Mouse (Mus musculus): ENCODE measurements around the gene Ntn4. TPM values are rescaled to one million over a fixed set of nuclear protein-coding genes. Genes with fewer than 3 reads are reported as not detected.

The Ntn4 gene
- polyA plus RNA-seq, 1 experiment from 2014 or later: 0.67 TPM

- Histone ChIP-seq H3K36me3 (no peaks in the 10 kb centered on the region), H3K27me3 (no peaks in the 10 kb centered on the region), H3K9ac (no peak overlapping the region), H3K4me1 (no peaks in the 10 kb centered on the region), H3K27ac (no peak overlapping the region), H3K4me2 (no peak overlapping the region), H3K4me3 (no peak overlapping the region), H3K9me3 (no peaks in the 10 kb centered on the region)
- WGBS: 32% methylated on average over 5 of the region's 5 CpGs
- no peak for ATAC-seq (ENCODE audit: borderline replicate concordance, extremely low read depth, low FRiP score, low TSS enrichment)
Measured at GRCm38 (mm10) chr10:93776731-93777151, 136.3 kb downstream of the Ntn4 start.

- H3K4me3 ChIP-seq: no peak overlapping the region
- H3K27ac ChIP-seq: no peak overlapping the region
- WGBS: 51% methylated on average over 7 of the region's 7 CpGs
- no peaks in the 10 kb centered on the region for H3K9me3 ChIP-seq
- no peak overlapping the region for H3K4me2 ChIP-seq
- H3K9ac ChIP-seq: no peak overlapping the region
- H3K36me3 ChIP-seq: no peaks in the 10 kb centered on the region
- H3K27me3 ChIP-seq: no peaks in the 10 kb centered on the region
- no peaks in the 10 kb centered on the region for H3K4me1 ChIP-seq
- ATAC-seq (ENCODE audit: borderline replicate concordance, extremely low read depth, low FRiP score, low TSS enrichment): no peak
Measured at GRCm38 (mm10) chr10:93777372-93777771, 136.9 kb downstream of the Ntn4 start.

- H3K36me3 ChIP-seq: no peaks in the 10 kb centered on the region
- no peaks in the 10 kb centered on the region for H3K9me3 ChIP-seq
- no peak for ATAC-seq (ENCODE audit: borderline replicate concordance, extremely low read depth, low FRiP score, low TSS enrichment)
- H3K27me3 ChIP-seq: no peaks in the 10 kb centered on the region
- H3K9ac ChIP-seq: no peak overlapping the region
- H3K4me2 ChIP-seq: no peak overlapping the region
- 55% methylated on average over 15 of the region's 15 CpGs for WGBS
- no peaks in the 10 kb centered on the region for H3K4me1 ChIP-seq
- no peak overlapping the region for H3K4me3 ChIP-seq
- H3K27ac ChIP-seq: peak overlapping the region; percentile 15; the same call in 1 of the 2 replicates
Measured at GRCm38 (mm10) chr10:93783216-93784013, 142.9 kb downstream of the Ntn4 start.

Other genes starting within 250 kb of the Ntn4 start
- 217 and 222 TPM in 2 replicates for gene Lta4h, start 187.3 kb upstream of the Ntn4 start, polyA plus RNA-seq (2015; fragmentation: Nextera tagmentation; extraction: Ambion mirVana)
- 0.19 TPM in 1 of 2 replicates, not detected in the other for gene Hal, start 151.9 kb upstream of the Ntn4 start, polyA plus RNA-seq (2015; fragmentation: Nextera tagmentation; extraction: Ambion mirVana)
- 0.27 and 0.34 TPM in 2 replicates for gene Amdhd1, start 100.6 kb upstream of the Ntn4 start, polyA plus RNA-seq (2015; fragmentation: Nextera tagmentation; extraction: Ambion mirVana)
- gene Ccdc38, start 100.0 kb upstream of the Ntn4 start, polyA plus RNA-seq (2015; fragmentation: Nextera tagmentation; extraction: Ambion mirVana): 0.15 and 0.24 TPM in 2 replicates
- gene Snrpf, start 51.0 kb upstream of the Ntn4 start, polyA plus RNA-seq (2015; fragmentation: Nextera tagmentation; extraction: Ambion mirVana): 110 and 122 TPM in 2 replicates
- gene Usp44, start 190.9 kb downstream of the Ntn4 start, polyA plus RNA-seq (2015; fragmentation: Nextera tagmentation; extraction: Ambion mirVana): 0.29 and 0.30 TPM in 2 replicates